In the genomic region with DNA sequence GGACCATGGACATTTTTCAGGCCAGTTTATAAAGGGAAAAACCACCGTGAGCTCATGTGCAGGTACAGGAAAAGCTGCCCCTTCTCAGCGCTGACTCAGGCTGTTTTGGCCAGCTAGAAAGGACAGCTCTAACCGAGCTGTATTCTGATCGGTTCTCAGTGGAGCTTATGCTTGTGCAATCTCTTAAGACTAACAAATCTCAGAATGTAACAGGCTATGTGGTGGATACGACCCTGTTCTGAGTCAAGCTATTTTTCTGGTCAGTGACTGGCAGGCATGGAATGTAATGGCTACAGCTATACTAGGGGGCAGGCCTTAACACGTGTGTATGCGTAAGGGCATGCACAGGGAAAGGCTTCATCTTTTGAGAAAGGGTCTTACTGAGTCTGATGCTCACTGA, we compare ENCODE assay signal across 14 mouse cellular contexts. TPM values are rescaled to one million over a fixed set of nuclear protein-coding genes. Genes with fewer than 3 reads are reported as not detected.
DNase-seq lines count a peak whose midpoint lies in the region; ATAC-seq and TF ChIP-seq lines count a peak whose summit lies in the region.
"Had no signal": no experiment of that assay in that cellular context is flagged by ENCODE, and none has a peak within 500 bp of the region (broad histone marks: within the 10 kb centered on the region; RNA-seq: fewer than 3 reads in every experiment).

No protein-coding gene starts in this region.

- H3K9me3 ChIP-seq in heart, embryonic 15.5 days (replicated peaks): no peaks in the 10 kb centered on the region
- H3K9me3 ChIP-seq in stomach, postnatal 0 days (ENCODE audit: control insufficient read depth, low read length): no peaks in the 10 kb centered on the region

- H3K36me3 ChIP-seq in heart, embryonic 15.5 days: no peaks in the 10 kb centered on the region
- H3K36me3 ChIP-seq in stomach, postnatal 0 days (ENCODE audit: control insufficient read depth, insufficient read depth, low read length): no peaks in the 10 kb centered on the region

- no peak for DNase-seq in heart, adult 11 months
- DNase-seq in urinary bladder, postnatal 14 days (ENCODE audit: low spot score): peak; percentile 22
- no peak for DNase-seq in urinary bladder, postnatal 36 days (ENCODE audit: low spot score in 2 of 2)
- peak; percentile 69 for DNase-seq in fibroblast of lung, adult 2 months (ENCODE audit: low read depth)
- no peak for DNase-seq in stomach, postnatal 0 days (ENCODE audit: low spot score)
- DNase-seq in left cerebral cortex, adult 8-10 months (ENCODE audit: low spot score in 2 of 2): no peak
- DNase-seq: layer of hippocampus, adult 9-11 months; lung, postnatal 36 days; right cerebral cortex, postnatal 14 days; thymus, adult 18-20 months had no signal

- H3K4me3 ChIP-seq in heart, embryonic 15.5 days: no peak overlapping the region
- no peak overlapping the region for H3K4me3 ChIP-seq in stomach, postnatal 0 days (ENCODE audit: low read depth, low read length)

- WGBS in heart, embryonic 15.5 days: 43% methylated on average over 7 of the region's 7 CpGs
- 53% methylated on average over 7 of the region's 7 CpGs for WGBS in stomach, postnatal 0 days

- no peak for TF ChIP-seq EP300 in stomach, postnatal 0 days (optimal IDR thresholded peaks at IDR 0.05)

- no peak for TF ChIP-seq CTCF in stomach, postnatal 0 days (IDR thresholded peaks at IDR 0.05; ENCODE audit: low read depth)

- H3K4me1 ChIP-seq in heart, embryonic 15.5 days (replicated peaks): peaks cover 32% of the 10 kb centered on the region
- peaks cover 2% of the 10 kb centered on the region; the same call in 1 of the 2 replicates for H3K4me1 ChIP-seq in stomach, postnatal 0 days (replicated peaks; ENCODE audit: control insufficient read depth, insufficient read depth)

- H3K27ac ChIP-seq in heart, embryonic 15.5 days: peak overlapping the region; percentile 76
- no peak overlapping the region for H3K27ac ChIP-seq in stomach, postnatal 0 days (replicated peaks)

- no peak for ATAC-seq in heart, embryonic 15.5 days (replicated peaks; ENCODE audit: insufficient number of reproducible peaks, insufficient read depth, low FRiP score, low read depth)
- ATAC-seq in stomach, postnatal 0 days (ENCODE audit: low FRiP score, low TSS enrichment): no peak
- ATAC-seq: forebrain, embryonic 14.5 days had no signal

- H3K9ac ChIP-seq in heart, embryonic 15.5 days: no peak overlapping the region
- H3K9ac ChIP-seq in stomach, postnatal 0 days (ENCODE audit: low read length): no peak overlapping the region

- H3K4me2 ChIP-seq in heart, embryonic 15.5 days: no peak overlapping the region
- no peak overlapping the region for H3K4me2 ChIP-seq in stomach, postnatal 0 days (replicated peaks; ENCODE audit: low read depth)
- H3K4me2 ChIP-seq: liver, embryonic 11.5 days; midbrain, embryonic 11.5 days had no signal

- no peaks in the 10 kb centered on the region for H3K27me3 ChIP-seq in heart, embryonic 15.5 days
- no peaks in the 10 kb centered on the region for H3K27me3 ChIP-seq in stomach, postnatal 0 days (ENCODE audit: control insufficient read depth, insufficient read depth, low read length)

RNA-seq across cellular contexts. Expression of gene Lclat1, which starts 4.3 kb away (rescaled TPM):
- 35.9 and 36.3 TPM in 2 replicates for polyA plus RNA-seq in heart, embryonic 15.5 days (2015; fragmentation: Nextera tagmentation; extraction: Ambion mirVana)
- 4.3 and 5.6 TPM in 2 replicates for polyA plus RNA-seq in stomach, postnatal 0 days (2015; fragmentation: Nextera tagmentation; extraction: Ambion mirVana)
- 10 to 100 TPM; 34.4 to 39.2 (median 36.5) TPM for total RNA-seq in left cerebral cortex, adult 8-10 months (2022)

Comparison
In these comparisons a context has a peak if more than half of its experiments do, and no peak if none do; other contexts are left out.
1. DNase-seq: peak in urinary bladder, postnatal 14 days (single experiment) and fibroblast of lung, adult 2 months (single experiment); none in heart, adult 11 months (single experiment), urinary bladder, postnatal 36 days (0 of 2), stomach, postnatal 0 days (single experiment) and left cerebral cortex, adult 8-10 months (0 of 2).